Mouse (Mus musculus) frontal cortex, adult (tissue): Measurements from ENCODE around the gene Abcg1.

Source experiments
- ATAC-seq: cut with Nextera tagmentation; 2 replicates; pipeline ENCODE4 v1.9.2; 2017; ENCODE audit warnings: mild to moderate bottlenecking, moderate library complexity, mixed read lengths; ENCODE audit not compliant: low TSS enrichment

Gene Abcg1

DNA sequence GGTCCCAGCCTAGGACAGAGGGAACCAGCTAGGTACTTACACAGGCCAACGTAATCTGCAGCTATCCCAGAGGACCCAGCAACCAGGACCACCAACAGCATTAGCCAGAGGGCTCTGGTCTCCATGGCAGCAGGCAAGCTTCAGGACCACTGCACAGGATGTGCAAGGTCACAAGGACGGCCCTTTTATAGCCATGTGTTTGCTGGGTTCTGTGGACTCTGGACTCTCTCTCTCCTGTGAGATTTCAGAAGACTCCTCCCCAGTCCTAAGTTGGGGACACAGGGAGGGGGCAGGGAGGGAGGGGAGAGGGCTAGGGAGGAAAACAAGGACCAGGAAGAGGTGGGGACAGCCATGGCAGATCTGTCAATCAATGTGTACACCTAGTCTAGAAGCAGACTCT is 72.0 kb downstream of the Abcg1 start, which contains the start of gene Tff3:
Gene Tff3 (minus strand): TSS at position 195 of the 400 bp plus-strand sequence.
- ATAC-seq, result no peak

DNA sequence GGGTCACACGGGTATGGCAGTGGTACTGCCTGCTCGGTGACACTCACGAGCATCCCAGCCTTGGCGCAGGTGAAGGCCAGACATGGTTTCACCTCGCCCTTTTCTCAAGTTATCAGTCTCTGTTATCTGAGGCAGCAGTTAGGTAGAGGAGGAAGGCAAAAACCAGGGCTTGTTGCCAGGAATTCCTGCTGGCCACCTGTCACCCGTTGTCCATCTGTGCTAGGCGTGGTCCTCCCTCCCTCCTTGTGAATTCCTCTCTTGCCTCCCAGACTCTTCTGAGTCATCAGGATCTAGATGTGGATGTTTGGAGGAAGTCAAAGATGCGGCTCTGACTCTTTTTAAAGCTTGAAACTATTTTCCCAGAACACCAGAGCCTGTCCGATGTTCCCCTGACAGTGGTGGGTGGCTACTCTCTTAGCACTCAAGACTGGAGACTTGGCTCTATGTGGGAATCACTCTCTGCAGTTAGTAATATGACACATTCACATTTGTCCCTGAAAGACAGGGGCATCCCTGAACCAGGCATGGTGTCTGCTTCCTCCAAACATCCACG is 73.9 kb downstream of the Abcg1 start:
- ATAC-seq, result peak; percentile 89

DNA sequence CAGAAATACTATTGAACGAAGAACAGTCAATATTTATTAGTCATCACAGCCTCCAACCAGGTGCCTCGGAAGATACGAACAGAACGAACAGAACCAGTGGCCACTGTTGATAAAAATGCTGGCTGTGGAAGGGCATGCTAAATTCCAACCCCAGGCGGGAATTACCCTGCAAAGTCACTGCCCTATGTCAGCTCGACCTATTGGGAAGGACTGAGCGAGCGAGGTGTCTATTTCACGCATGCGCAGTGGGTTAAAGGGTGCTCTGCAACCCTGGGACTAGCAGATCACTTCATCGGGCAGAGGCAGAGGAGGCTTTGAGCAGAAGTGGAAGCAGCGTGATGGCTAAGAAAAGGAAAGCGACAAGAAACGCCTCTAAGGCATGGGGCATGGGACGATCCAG is 76.3 kb downstream of the Abcg1 start:
- ATAC-seq, result no peak

DNA sequence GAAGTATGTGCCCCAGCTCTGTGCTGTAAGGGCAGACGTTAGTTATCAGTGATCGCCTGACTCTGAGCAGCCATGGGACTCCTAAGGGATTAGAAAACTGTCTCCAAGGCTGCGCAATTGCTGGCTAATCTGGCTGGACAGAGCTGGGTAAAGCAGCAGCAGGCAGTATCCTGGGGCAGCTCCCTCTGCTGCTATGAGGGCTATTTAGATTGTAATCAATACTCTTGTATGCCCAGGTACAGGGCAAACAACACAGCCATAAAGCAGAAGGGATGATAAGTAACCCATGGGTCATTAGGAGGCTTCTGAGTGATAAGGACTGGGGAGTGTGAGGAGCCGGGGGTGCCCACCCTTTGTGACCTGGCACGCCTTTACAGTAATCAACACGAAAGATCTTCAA is 77.4 kb downstream of the Abcg1 start:
- no peak for ATAC-seq

DNA sequence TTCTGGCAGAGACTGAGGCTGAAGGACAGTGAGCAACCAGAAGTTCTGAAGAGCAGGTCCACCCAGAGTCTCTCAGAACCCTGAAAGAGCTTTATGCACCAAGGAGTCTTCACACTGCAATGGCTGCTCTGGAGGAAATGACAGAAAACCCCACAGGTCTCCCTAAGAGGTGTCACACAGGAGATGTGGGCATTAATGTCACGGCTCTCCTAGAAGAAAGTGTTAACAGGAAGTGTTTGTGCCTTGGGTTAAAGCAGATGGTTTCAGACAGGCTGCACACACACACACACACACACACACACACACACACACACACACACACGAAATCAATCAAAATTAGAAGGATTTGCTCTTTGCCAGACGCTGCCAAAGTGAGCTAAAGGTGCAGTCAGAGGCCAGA is 78.8 kb downstream of the Abcg1 start:
- no peak for ATAC-seq

DNA sequence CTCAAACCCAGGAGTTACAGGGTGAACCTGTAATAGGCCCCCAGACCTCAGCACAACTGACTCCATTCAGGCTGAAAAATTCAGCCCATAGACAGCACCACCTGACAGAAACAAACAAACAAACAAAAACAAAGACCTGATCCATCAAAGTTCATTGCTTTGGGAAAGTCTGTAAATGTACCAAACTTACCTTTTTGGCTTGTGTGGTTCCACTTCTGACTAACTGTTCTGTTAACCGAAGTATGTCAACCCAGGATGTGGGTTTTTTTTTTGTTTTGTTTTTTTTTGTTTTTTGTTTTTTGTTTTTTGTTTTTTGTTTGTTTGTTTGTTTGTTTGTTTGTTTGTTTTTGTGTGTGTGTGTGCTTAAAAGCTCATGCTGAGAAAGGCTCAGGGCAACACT is 79.3 kb downstream of the Abcg1 start:
- no peak for ATAC-seq

DNA sequence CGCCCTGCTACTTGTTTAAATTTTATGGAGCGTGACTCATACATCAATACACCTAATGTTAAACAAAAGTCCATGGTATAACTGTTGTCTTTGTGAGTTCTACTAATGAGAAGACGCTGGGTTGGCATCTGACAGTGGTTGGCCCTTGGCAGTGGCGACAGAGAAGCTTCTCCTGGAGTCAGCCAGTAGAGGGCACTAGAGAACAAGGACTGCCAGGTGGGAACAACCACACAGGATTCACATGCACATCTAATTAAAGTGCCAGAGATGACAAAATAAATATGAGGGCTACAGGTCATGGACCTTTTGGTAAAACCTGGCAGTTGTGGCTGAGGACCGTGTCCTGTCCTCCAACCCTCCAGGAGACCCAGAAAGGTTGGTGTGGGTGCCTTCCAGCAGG is 80.9 kb downstream of the Abcg1 start:
- ATAC-seq, result peak; percentile 72; the same call in 1 of the 2 replicates

DNA sequence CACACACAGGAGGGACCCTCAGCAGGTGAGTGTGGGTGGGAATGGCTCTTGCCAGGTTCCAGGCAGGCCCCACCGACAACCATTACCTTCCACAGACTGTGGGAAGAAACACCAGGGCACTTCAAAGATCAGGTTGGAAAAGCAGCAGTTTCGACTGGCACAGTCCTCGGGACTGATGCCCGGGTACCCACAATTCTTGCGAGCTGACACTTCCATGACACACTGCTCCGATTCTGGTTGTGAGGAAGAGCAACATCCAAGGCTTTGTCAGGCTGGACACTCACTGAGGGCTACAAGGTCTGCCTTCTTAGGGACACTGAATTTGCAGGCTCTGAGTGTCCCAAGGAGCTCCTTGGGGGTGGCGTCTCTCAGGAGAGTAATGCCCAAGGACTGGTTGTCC is 84.6 kb downstream of the Abcg1 start:
- ATAC-seq, result no peak

DNA sequence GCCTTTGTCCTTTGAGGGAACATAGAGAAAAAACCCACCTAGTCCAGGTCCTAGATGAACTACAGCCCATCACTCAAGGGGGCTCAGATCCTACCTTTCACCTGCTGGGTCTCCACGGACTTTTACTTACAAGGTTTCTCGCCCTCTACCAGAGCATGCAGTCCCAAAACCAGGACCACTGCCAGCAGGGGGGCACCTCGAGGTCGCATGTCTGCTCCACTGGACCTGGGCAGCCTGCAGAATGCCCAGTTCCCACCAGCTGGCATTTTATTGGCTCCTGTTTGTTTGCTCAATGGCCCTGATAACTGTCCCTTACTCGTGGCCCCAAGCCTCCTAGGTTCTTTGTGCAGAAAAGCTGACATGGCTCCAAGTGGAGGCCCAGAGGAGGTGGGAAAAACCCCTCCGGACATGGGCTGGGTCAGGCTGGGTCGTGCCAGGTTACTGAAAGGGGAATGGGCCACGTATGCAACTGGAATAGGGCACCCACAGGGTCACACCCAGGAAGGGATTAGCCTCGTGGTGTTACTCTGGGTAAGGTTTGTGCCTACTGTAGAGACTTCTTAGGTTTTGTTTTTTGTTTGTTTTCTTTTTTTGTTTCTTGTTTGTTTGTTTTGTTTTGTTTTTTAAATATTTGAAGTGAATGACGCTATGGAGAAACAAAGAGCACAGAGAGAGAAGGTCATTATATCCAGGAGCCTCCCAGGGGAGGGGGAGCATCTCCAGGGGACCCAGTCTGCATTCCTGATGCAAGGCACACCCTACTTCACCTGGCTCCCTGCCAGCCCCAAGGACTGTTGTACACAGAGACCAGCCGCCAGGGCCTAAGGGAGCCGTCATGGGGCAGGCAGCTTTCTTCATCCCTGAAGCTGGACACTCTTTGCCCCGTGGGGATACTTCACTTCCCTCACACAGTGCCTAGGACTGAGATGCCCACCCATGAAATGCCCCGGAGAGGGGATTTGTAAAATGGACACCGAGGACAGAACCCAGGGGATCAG is 86.9 kb downstream of the Abcg1 start, which contains the start of gene Tff2:
Gene Tff2 (minus strand): TSS at position 243 of the 998 bp plus-strand sequence.
- no peak for ATAC-seq

DNA sequence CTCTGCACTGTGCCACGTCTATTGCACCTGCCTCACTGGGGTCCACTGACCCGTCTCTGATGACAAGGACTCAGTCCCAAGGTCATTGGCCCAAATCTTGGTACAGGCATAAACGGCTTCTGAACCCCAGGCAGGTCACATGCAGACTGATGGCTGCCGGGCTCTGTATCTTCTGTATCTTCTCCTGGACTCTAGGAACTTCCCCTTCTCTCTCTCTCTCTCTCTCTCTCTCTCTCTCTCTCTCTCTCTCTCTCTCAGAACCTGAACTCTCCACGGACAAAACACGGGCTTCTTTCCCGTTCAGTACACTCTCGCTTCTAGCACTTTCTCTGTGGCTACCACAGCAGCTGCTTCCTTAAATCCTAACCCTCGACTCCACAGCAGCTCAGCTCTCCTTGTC is 88.5 kb downstream of the Abcg1 start:
- no peak for ATAC-seq

DNA sequence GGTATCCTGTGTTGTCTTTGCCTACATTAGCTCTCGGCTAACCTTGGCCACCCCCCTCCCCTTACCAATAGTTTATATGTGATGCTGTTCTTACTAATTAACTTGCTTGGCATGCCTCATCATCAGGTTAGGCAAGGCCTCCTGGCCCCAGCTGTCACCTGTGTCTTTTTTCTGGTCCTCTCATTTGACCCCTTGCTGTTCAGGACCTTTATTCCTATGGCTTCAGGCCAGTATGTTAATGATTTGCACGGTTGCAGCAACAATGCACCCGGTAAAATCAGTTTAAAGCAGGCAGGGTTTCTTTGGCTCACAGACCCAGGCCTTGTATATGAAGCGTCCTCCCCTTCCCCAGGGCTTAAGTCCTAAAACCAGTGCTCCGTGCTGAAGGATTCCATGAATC is 95.0 kb downstream of the Abcg1 start:
- no peak for ATAC-seq

DNA sequence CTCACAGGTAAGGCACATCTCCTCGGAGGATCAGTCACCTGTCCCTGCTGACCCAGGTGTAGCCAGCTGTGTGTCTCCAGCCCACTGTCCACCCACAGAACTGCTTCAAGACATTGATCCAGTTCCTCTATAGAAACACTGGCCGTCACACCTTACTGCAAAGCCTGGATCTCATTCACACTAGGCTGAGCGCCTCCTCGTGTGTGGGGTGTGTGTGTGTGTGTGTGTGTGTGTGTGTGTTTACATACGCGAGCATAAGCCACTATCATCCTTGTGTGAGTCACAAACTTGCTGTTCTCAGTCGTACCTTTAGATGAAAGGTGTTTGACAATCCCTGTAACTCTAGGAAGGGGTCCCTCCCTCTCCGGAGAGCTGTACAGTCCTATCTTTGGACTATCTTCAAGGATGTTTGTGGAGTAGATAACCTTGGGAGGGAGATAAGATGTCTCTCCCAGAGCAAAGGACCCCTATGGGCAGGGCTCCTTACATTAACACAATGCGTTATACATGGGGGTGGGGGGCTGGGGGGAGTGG is 95.6 kb downstream of the Abcg1 start:
- no peak for ATAC-seq

DNA sequence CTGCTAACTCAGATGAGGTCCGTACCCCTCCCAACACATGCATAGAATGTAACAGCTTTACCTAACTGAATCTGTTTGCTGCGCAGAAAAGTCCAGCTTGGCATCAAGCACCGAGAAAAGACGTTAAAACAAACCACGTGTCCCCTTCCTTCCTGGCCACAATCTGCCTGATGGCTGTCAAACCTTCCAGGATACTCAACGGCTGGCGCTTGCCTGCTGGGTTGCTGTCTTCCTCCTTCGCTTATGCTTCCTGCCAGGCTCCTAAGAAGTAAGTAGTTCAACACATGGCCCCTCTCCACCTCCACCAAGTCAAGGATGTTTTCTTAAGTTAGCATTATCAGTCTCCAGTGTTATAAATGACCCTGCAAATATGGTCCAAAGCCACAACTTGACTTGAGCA is 96.3 kb downstream of the Abcg1 start:
- ATAC-seq, result no peak

DNA sequence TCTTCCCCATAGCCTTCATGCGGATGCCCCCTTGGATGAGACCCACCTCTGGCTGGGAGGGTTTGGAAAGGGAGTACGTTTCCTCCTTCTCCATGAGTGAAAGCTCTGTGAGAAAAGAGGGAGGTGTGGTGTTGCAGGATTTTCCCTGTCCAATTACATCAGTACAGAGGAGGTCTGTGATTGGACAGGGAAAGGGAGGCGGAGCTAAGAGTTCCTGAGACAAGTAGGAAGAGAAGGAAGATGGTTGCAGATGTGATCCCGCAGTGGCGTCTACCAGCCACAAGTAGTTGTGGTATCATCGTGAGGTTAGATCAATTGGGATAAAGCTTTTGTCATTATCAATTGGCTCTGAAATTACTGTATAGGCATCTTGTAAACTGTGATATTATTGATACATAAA is 100.4 kb downstream of the Abcg1 start:
- no peak for ATAC-seq

DNA sequence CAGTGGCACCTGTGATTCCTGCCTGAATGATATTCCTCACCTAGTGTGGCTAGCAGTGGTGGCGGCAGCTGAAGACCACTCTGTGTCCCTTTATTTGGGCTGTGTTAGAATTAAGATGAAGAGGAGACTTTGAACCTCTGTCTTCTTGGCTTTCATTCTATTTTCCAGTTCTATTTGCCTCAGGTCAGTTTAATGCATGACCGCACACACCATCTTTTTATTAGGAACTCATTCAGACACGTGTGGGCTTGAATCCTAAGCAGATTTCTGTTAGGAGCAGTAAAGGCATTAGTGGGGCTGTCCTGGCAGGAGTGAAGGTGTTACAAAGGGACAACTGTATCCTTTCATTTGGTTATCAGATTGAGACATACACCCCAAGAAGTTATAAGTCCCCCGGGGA is 102.8 kb downstream of the Abcg1 start:
- ATAC-seq, result no peak

DNA sequence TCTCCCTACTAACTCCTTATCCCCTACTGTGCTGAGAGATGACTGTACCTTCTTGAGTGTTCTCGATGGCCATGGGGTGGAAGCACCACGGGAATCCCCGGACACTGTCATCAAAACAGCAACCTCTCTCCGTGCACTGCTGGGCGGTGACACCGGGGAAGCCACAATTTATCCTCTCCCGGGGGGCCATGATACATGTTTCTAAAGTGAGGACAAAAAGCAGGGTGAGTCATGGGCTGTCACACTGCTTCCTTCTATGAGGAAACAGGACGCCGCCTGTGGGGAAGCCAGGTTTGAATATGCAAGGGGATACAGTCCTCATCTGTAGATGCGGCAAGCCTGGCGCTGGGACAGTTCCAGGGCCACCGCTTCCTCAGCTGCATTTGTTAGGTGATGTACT is 105.1 kb downstream of the Abcg1 start:
- ATAC-seq, result no peak

DNA sequence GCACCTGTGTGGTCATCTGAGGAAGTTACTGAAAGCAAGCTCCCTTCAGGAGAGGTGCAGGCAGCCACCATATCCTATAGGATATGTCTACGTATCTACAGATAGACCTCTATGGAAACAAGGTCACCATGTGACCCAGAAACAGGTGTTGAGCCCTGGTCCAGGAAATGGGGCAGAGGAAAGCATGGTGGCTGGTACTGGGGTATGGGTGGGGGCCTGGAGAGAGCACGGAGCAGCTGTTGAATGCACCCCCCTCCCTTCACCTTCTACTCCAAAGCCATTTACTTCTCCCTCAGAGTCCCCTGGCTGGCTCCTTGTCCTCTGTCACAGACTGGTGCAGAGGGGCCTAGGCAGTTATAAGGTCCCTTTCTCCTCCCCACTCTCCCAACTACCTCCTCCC is 106.3 kb downstream of the Abcg1 start:
- no peak for ATAC-seq

DNA sequence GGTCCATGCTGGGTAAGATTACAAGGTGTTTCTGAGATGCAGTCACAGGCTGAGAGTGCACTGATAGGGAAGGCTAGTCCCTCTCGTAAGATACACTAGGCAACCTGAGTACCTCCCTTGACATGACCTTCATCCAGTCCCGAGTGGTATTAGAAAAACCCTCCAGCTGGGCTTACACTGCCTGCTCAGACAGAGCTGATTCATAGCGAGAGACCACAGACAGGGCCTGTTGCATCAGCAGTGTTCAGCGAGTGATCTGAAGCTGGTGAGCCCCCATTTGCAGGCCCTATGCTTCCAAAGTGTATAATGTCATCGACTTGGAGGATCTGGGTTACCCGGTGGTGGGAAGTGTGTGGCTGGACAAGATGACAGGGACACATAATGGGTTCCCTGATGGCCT is 107.7 kb downstream of the Abcg1 start, which contains the start of gene Tff1:
Gene Tff1 (minus strand): TSS at position 151 of the 400 bp plus-strand sequence.
- ATAC-seq, result no peak
